Mouse (Mus musculus): ENCODE measurements around the gene E330009J07Rik.

E330009J07Rik gene

GRCm38 (mm10) chr6:40429521-40429931 lies 6.4 kb downstream of the E330009J07Rik start:
- DNase-seq (ENCODE audit: low spot score): no peak

GRCm38 (mm10) chr6:40428696-40429095 lies 7.2 kb downstream of the E330009J07Rik start:
- no peak for DNase-seq (ENCODE audit: low spot score)

DNA sequence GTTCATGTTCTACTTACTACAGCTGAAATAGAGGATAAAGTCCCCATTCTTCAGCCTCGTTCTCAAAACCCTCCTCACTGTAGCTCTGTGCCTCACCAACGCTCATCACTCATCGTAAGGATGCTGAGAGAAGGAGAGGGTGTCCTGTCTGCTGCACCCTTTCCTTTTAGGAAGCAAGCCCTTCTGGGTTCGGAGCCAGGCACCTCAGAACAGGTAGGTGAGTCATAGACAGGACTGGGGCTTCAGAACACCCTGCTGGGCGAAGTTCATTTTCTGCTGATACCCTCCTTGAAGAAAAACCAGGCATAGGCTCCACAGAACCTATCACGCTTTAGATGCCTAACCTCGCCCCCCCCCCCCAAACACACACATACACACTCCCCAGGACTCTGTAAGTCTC lies 8.5 kb downstream of the E330009J07Rik start:
- DNase-seq (ENCODE audit: low spot score): no peak

DNA sequence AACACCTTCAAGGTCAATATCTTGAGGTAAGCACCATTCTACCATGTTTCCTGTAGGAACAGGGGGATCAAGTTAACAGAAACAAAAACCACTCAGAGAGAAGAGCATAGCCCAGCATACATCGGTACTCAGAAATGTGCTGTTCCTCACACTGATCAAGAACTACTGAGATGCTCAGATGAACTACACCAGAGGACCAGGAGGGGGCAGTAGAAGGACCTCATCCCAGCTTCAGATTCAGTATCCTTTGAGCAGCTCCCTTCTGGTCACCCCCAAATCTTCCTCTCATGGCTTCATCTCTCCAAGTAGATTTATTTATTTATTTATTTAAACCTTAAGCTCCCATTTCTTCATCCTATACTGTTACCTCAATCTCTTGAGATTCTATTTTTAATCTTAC lies 12.2 kb downstream of the E330009J07Rik start:
- no peak for DNase-seq (ENCODE audit: low spot score)

GRCm38 (mm10) chr6:40423013-40423412 lies 12.9 kb downstream of the E330009J07Rik start:
- DNase-seq (ENCODE audit: low spot score): no peak

- DNase-seq (ENCODE audit: low spot score): no peak
These were observed 14.8 kb downstream of the E330009J07Rik start for GRCm38 (mm10) chr6:40421099-40421498.

- no peak for DNase-seq (ENCODE audit: low spot score)
These were observed 17.5 kb downstream of the E330009J07Rik start for GRCm38 (mm10) chr6:40418386-40418785.

DNA sequence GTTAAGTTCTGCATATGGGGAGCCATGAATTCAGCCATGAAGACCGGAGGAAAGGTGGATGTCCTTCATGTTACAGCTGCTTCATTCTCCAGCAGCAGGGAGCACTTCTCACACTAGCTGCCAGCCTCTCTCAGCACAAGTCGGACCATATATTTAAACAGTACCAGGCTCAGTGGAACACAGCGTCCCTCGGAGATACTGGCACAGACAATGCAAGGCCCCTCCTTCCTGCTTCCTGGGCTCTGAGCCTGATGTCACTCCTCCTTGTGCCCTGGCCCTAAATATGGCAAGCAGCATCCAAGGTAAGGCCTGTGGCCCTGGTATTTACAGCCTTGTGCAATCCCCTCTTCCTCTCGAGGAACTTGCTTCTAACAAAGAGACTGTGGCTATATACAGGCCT lies 20.1 kb downstream of the E330009J07Rik start:
- no peak for DNase-seq (ENCODE audit: low spot score)

- DNase-seq (ENCODE audit: low spot score): no peak
These were observed 22.4 kb downstream of the E330009J07Rik start for GRCm38 (mm10) chr6:40413565-40413964.

DNA sequence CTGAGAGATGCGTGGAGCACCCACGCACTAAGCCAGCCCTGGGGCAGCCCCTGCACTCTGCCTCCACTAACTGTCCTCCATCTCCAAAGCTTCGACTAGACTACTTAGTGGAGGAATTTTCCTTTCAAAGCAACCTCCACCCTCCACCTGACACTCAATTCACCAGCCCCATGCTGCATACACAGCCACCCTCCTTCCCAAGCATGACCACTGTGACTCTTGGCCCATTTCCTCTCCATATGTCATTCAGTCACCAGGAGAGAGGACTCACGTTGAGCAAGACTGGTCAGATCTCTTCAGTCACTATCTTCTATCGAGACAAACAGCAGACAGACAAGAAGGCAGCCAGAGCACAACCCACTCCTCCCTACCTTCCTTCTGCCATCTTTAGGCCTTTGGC lies 22.9 kb downstream of the E330009J07Rik start:
- no peak for DNase-seq (ENCODE audit: low spot score)

DNA sequence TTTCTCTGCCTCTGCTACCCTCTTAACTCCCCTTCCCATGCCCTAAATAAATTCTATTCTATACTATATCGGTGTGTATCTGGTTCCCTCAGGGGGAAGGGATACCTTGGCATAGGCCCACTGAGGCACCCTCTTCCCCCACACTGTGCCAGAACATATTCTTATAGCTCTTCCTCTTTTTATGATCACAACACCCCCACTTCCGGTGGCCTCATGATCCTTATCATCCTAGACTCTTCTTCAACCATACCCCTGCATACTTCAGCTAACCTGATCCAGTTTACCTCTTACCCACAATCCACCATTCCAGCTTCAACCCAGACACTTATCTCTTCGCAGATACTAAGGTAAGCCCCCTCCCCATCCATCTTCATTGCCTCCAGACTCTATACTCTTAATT lies 24.9 kb downstream of the E330009J07Rik start:
- DNase-seq (ENCODE audit: low spot score): no peak

GRCm38 (mm10) chr6:40403640-40404285 lies 32.2 kb downstream of the E330009J07Rik start:
- DNase-seq (ENCODE audit: low spot score): no peak

DNA sequence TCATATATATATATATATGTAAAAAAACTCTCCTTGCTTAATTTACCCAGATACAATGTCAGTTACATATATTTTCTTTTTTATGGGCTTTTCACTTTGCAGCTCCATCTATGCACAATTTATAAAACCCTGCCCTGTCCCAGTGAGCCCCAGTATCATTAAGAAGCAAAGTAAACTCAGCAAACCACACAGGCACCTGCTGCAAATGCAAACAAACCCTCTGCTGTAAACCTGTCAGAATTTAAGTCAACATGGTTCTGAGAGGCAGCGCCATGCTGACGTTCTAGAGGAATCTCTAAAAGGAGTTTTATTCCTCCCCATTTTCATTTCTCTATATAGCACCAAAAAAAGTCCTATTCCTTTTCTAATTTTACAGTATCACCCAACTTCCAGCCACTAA lies 33.9 kb downstream of the E330009J07Rik start:
- DNase-seq (ENCODE audit: low spot score): no peak

GRCm38 (mm10) chr6:40393213-40393612 lies 42.7 kb downstream of the E330009J07Rik start:
- peak; percentile 22 for DNase-seq (ENCODE audit: low spot score)

GRCm38 (mm10) chr6:40390975-40391374 lies 45.0 kb downstream of the E330009J07Rik start:
- DNase-seq (ENCODE audit: low spot score): no peak

DNA sequence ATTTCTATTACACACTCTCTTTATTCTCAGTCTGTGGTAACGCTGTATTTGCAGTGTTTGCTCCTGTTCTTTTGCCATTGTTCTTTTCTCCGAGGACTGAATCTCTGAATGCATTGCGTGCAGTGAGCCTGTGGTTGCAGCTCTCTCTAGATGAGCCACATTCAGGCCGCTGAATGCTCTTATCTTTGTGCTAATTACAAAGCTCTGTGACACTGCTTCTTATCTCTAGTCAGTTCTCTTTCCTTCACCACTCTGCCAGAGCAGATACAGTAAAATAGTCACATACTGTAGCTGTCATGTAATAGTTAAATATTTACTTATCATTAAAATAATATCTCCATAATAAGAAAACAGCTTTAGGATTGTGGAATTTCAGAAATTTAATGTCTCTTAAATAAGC lies 47.3 kb downstream of the E330009J07Rik start:
- DNase-seq (ENCODE audit: low spot score): no peak

DNA sequence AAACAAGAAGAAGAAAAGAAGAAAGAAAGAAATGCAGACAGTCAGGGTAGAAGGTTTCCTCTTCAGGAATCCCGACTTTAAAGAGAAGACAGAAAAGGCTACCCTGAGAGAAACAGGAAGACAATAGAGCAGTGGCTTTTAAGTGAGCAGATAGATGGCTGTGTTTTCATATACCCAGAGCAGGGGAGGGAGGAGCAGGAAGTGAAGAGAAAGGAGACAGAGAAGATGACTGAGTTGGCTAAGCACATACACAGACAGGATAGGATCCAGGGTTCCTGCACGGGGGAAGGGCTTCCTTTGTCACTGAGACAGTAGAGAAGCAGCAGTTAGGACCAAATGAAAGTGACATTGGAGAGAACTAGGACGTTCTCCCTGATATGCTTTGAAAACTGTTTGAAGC lies 50.3 kb downstream of the E330009J07Rik start:
- no peak for DNase-seq (ENCODE audit: low spot score)

GRCm38 (mm10) chr6:40381908-40382307 lies 54.0 kb downstream of the E330009J07Rik start:
- DNase-seq (ENCODE audit: low spot score): no peak

DNA sequence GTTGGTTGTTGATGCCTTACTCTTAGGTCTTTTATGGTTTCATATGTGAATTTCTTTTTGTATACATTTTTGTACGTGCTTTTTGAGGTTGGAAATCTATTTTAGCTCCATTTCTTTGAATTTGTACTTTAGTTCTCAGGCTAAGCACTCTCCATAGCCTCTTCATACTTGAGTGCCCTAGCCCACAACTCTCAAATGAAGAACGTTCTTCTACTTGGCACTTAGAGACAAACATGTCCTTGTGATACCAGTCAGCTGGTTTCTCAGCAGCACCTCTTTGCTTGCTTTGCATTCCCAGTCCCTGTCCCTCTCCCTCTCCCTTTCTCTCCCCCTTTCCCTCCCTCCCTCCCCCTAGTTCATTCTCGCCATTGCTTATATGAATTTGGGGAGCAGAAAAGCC lies 55.8 kb downstream of the E330009J07Rik start:
- DNase-seq (ENCODE audit: low spot score): no peak

DNA sequence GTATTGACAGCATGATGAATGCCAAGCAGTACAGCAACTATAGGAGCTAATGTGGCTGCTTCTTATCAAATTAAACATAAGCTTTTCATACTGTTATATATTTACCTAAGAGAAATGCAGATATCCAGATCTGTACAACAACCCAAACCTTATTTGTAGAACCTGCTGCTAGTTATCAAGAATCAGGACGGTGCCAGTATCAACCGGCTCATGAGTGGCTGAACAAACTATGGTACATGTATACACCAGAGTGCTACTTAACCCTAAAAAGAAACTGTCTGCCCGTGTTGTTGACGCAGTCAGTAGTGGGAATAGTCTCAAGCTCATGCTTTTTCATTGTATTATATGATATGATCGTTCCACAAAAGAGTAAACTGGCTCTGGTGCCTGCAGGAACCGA lies 64.9 kb downstream of the E330009J07Rik start:
- DNase-seq (ENCODE audit: low spot score): no peak

- no peak for DNase-seq (ENCODE audit: low spot score)
These were observed 82.6 kb downstream of the E330009J07Rik start for GRCm38 (mm10) chr6:40353360-40353759.
